Mouse (Mus musculus) limb, embryonic 15.5 days (tissue): ENCODE data around the gene Tatdn3. TPM values are rescaled to one million over a fixed set of nuclear protein-coding genes. Genes with fewer than 3 reads are reported as not detected.

Source experiments
- ATAC-seq: fragments of 200-750 bp; cut with Nextera tagmentation; 2 replicates; pipeline ENCODE4 v1.8.0; 2017; ENCODE audit warnings: low read depth, moderate TSS enrichment; ENCODE audit not compliant: insufficient number of reproducible peaks, low FRiP score, low TSS enrichment
- H3K27ac ChIP-seq: fragments of 300-500 bp; sonication (generic); 2 replicates; pipeline ENCODE4 v1.5.1; 2015; ENCODE audit warnings: moderate library complexity, mild to moderate bottlenecking, inconsistent platforms
- H3K27me3 ChIP-seq: fragments of 300-500 bp; sonication (generic); 2 replicates; pipeline ENCODE4 v1.6.1; 2015; ENCODE audit warnings: inconsistent platforms
- H3K36me3 ChIP-seq: fragments of 300-500 bp; sonication (generic); 2 replicates; pipeline ENCODE4 v1.6.1; 2015; ENCODE audit warnings: inconsistent platforms
- H3K4me1 ChIP-seq: fragments of 300-500 bp; sonication (generic); 2 replicates; pipeline ENCODE4 v1.6.1; 2015; ENCODE audit warnings: inconsistent platforms
- H3K4me2 ChIP-seq: fragments of 300-500 bp; sonication (generic); 2 replicates; pipeline ENCODE4 v1.6.1; 2015; ENCODE audit warnings: mild to moderate bottlenecking, inconsistent platforms
- H3K4me3 ChIP-seq: fragments of 300-500 bp; sonication (generic); 2 replicates; pipeline ENCODE4 v1.5.1; 2015; ENCODE audit warnings: mild to moderate bottlenecking, inconsistent platforms
- H3K9ac ChIP-seq: fragments of 300-500 bp; sonication (generic); 2 replicates; pipeline ENCODE4 v1.6.1; 2015; ENCODE audit warnings: inconsistent platforms
- H3K9me3 ChIP-seq: fragments of 300-500 bp; sonication (generic); 2 replicates; pipeline ENCODE4 v1.6.1; 2016; ENCODE audit warnings: inconsistent platforms
- WGBS: fragments of 180-500 bp; shearing (Covaris S2); methylation state at CpG from one replicate; pipeline ENCODE4 v1.1.7; 2015; 5-methylcytosine and 5-hydroxymethylcytosine counted together
- polyA plus RNA-seq: library from polyadenylated mRNA; unstranded; fragments of >200 nt; fragmentation: Nextera tagmentation; extraction: Ambion mirVana; gene quantifications from 2 replicates; pipeline ENCODE4 v1.2.1, GENCODE M21; 2015

The Tatdn3 gene
- polyA plus RNA-seq, 1 experiment from 2014 or later: 12.6 TPM

DNA sequence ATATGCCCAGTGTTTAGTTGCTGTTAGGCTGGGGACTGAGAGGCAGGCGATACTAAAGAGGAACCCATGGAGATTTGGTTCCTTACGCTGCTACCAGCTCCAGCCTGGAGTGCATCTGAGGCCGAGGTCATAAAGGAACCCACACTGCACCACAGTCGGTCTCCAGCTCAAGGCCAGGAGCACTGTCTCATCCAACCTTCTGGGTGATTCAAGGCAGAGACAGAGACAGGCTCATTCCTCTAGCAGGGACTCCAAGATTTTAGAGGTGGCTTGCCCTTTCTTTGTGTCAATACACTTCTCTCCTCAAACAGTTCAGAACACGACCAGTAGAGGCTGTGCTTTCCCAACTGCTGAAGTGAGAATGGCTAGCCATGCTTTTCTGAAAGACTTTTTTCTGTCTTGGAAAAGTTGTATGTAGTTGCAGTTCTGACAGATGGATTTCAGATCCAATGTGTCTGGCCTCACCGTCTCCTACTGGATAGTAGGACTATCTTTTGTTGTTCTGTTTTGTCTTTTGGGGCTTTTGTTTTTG is 66.3 kb downstream of the Tatdn3 start:
- Histone ChIP-seq H3K27ac (no peak overlapping the region), H3K4me1 (no peaks in the 10 kb centered on the region), H3K27me3 (no peaks in the 10 kb centered on the region), H3K4me2 (no peak overlapping the region), H3K9me3 (0 out of 2 replicates have a peak, but pooled peaks cover 4% of the 10 kb centered on the region), H3K36me3 (no peaks in the 10 kb centered on the region), H3K4me3 (no peak overlapping the region), H3K9ac (no peak overlapping the region)
- WGBS: 68% methylated on average over 6 of the region's 6 CpGs
- no peak for ATAC-seq

Other genes with a start within 250 kb of the Tatdn3 start
- gene Rps6kc1, start 151.2 kb downstream of the Tatdn3 start, polyA plus RNA-seq: 14.8 and 16.1 TPM in 2 replicates
- gene Angel2, start 137.8 kb downstream of the Tatdn3 start, polyA plus RNA-seq: 40.3 and 42.5 TPM in 2 replicates
- 45.1 and 51.9 TPM in 2 replicates for gene Vash2, start 83.6 kb downstream of the Tatdn3 start, polyA plus RNA-seq
- 4.0 and 5.2 TPM in 2 replicates for gene Flvcr1, start 36.8 kb downstream of the Tatdn3 start, polyA plus RNA-seq
- gene Spata45, start 26.3 kb downstream of the Tatdn3 start, polyA plus RNA-seq: not detected in 2 replicates
- 16.8 and 19.4 TPM in 2 replicates for gene Nsl1, start 80 bp upstream of the Tatdn3 start, polyA plus RNA-seq
- 9.8 and 12.8 TPM in 2 replicates for gene Batf3, start 34.9 kb upstream of the Tatdn3 start, polyA plus RNA-seq
- not detected in 2 replicates for gene Fam71a, start 101.9 kb upstream of the Tatdn3 start, polyA plus RNA-seq
- 8.2 and 11.4 TPM in 2 replicates for gene Atf3, start 155.1 kb upstream of the Tatdn3 start, polyA plus RNA-seq